Mouse (Mus musculus) megakaryocyte, embryonic 14.5 days (primary cell): ENCODE results near the gene Spag7. TPM values are rescaled to one million over a fixed set of nuclear protein-coding genes. Genes with fewer than 3 reads are reported as not detected.
A peak's percentile ranks its signal among the peaks of the same experiment; 100 is the strongest.

Source experiments
- H3K27me3 ChIP-seq: replicated peaks from 2 replicates; pipeline ENCODE3; 2012; ENCODE audit warnings: inconsistent platforms
- H3K36me3 ChIP-seq: replicated peaks from 2 replicates; pipeline ENCODE3; 2012; ENCODE audit warnings: low read length, inconsistent platforms, mixed read lengths
- H3K4me1 ChIP-seq: 2 replicates; pipeline ENCODE4 v1.6.1; 2012; ENCODE audit warnings: inconsistent platforms
- H3K4me3 ChIP-seq: replicated peaks from 2 replicates; pipeline ENCODE3; 2012; ENCODE audit warnings: moderate library complexity, mild to moderate bottlenecking, inconsistent platforms
- H3K9me3 ChIP-seq: 2 replicates; pipeline ENCODE4 v1.6.1; 2012; ENCODE audit warnings: inconsistent platforms
- FLI1 ChIP-seq: IDR thresholded peaks from 2 replicates; pipeline ENCODE4 v1.6.1; 2012; ENCODE audit warnings: low read length, inconsistent platforms, mixed read lengths
- GATA1 ChIP-seq: IDR thresholded peaks from 3 replicates; pipeline ENCODE4 v1.6.1; 2012; ENCODE audit warnings: mixed read lengths, low read length, inconsistent platforms, borderline replicate concordance
- polyA plus RNA-seq: library from polyadenylated mRNA; stranded (reverse); fragments of >175 nt; gene quantifications from 2 replicates; pipeline ENCODE4 v1.2.3, GENCODE M21; 2012; ENCODE audit warnings: low replicate concordance; ENCODE audit not compliant: insufficient read depth

The Spag7 gene
- polyA plus RNA-seq, 1 experiment, result 288 TPM

- Histone ChIP-seq H3K9me3 (no peaks in the 10 kb centered on the region), H3K4me3 (no peak overlapping the region), H3K27me3 (no peaks in the 10 kb centered on the region), H3K36me3 (peaks cover 91% of the 10 kb centered on the region), H3K4me1 (peaks cover 66% of the 10 kb centered on the region)
- no peak for TF ChIP-seq GATA1
- no peak for TF ChIP-seq FLI1
Observed at GRCm38 (mm10) chr11:70681897-70682581, 12.8 kb upstream of the Spag7 start.

- Histone ChIP-seq H3K9me3 (no peaks in the 10 kb centered on the region), H3K4me1 (peaks cover 62% of the 10 kb centered on the region), H3K27me3 (no peaks in the 10 kb centered on the region), H3K4me3 (no peak overlapping the region), H3K36me3 (peaks cover 98% of the 10 kb centered on the region)
- no peak for TF ChIP-seq GATA1
- TF ChIP-seq FLI1, result no peak
Observed at GRCm38 (mm10) chr11:70681170-70681569, 12.0 kb upstream of the Spag7 start.

DNA sequence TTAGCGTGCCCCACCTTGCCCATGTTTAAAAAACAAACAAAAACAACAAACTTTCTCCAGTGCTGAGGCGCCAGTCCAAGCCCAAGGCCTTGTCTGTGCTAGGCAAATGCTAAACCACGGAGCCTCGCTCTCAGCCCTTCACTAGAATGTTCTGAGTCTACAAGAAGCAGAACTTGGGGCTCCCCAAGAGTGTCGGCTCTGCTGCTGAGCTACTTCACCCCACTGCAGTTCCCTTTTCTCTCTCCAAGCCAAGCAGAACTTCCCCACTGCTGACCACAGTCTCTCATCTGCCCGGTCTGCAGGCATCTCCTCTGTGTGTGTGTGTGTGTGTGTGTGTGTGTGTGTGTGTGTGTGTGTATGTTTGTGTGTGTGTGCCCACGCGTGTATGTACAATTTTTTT lies 10.7 kb upstream of the Spag7 start:
- H3K36me3 ChIP-seq, result peaks cover 98% of the 10 kb centered on the region
- TF ChIP-seq FLI1, result no peak
- no peaks in the 10 kb centered on the region for H3K27me3 ChIP-seq
- H3K9me3 ChIP-seq, result no peaks in the 10 kb centered on the region
- H3K4me1 ChIP-seq, result peaks cover 55% of the 10 kb centered on the region
- H3K4me3 ChIP-seq, result no peak overlapping the region

DNA sequence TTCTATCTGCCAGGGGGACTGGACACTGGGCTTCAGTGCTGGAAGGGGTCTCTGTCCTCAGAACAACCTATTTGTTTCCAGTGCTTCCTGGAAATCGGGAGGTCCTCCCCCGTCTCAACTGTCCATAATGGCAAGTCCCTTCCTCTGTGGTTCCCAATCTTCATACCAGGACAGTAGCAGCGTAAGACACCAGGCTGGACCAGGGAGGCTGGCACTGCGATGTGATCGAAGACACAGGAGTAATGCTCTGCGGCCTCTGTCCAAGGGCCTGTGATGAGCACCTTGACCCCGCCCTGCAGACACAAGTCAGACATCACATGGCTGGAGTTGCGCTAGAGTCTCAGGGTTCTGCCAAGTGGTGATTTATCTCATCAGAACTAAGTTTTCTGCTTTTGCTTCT lies 10.1 kb upstream of the Spag7 start:
- Histone ChIP-seq H3K9me3 (no peaks in the 10 kb centered on the region), H3K36me3 (peaks cover 98% of the 10 kb centered on the region), H3K4me3 (peak overlapping the region; percentile 2), H3K4me1 (peaks cover 57% of the 10 kb centered on the region), H3K27me3 (no peaks in the 10 kb centered on the region)
- TF ChIP-seq FLI1, result no peak
- no peak for TF ChIP-seq GATA1

GRCm38 (mm10) chr11:70678576-70678975 lies 9.4 kb upstream of the Spag7 start:
- Histone ChIP-seq H3K4me3 (no peak overlapping the region), H3K9me3 (no peaks in the 10 kb centered on the region), H3K36me3 (peaks cover 98% of the 10 kb centered on the region), H3K4me1 (peaks cover 58% of the 10 kb centered on the region), H3K27me3 (no peaks in the 10 kb centered on the region)
- TF ChIP-seq GATA1 (no peak), FLI1 (no peak)

DNA sequence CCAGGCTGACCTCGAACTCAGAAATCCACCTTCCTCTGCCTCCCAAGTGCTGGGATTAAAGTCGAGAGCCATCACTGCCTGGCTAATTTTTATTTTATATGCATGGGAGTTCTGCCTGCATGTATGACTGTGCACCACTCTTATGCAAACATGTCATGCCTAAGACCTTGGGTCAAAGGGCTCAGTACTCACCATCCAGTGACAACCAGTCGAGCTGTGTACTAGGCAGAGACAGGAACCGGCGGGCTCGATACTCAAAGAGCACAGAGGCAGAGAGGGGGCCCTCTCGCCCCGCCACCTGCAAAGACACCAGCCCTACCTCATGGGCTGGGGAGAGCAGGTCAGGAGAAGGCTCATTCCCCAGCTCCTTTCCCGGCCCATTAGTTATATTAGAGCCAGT lies 8.9 kb upstream of the Spag7 start:
- peaks cover 95% of the 10 kb centered on the region for H3K36me3 ChIP-seq
- H3K9me3 ChIP-seq, result no peaks in the 10 kb centered on the region
- H3K27me3 ChIP-seq, result no peaks in the 10 kb centered on the region
- H3K4me3 ChIP-seq, result no peak overlapping the region
- no peak for TF ChIP-seq FLI1
- TF ChIP-seq GATA1, result no peak
- peaks cover 53% of the 10 kb centered on the region for H3K4me1 ChIP-seq

- no peaks in the 10 kb centered on the region for H3K9me3 ChIP-seq
- no peak overlapping the region for H3K4me3 ChIP-seq
- H3K4me1 ChIP-seq, result peaks cover 53% of the 10 kb centered on the region
- no peak for TF ChIP-seq FLI1
- TF ChIP-seq GATA1, result no peak
- H3K36me3 ChIP-seq, result peaks cover 89% of the 10 kb centered on the region
- no peaks in the 10 kb centered on the region for H3K27me3 ChIP-seq
Observed at GRCm38 (mm10) chr11:70674501-70674900, 5.3 kb upstream of the Spag7 start.

GRCm38 (mm10) chr11:70674014-70674413 lies 4.8 kb upstream of the Spag7 start:
- peaks cover 84% of the 10 kb centered on the region for H3K36me3 ChIP-seq
- TF ChIP-seq FLI1, result no peak
- TF ChIP-seq GATA1, result no peak
- no peaks in the 10 kb centered on the region for H3K27me3 ChIP-seq
- no peaks in the 10 kb centered on the region for H3K9me3 ChIP-seq
- H3K4me3 ChIP-seq, result no peak overlapping the region
- peaks cover 51% of the 10 kb centered on the region for H3K4me1 ChIP-seq

DNA sequence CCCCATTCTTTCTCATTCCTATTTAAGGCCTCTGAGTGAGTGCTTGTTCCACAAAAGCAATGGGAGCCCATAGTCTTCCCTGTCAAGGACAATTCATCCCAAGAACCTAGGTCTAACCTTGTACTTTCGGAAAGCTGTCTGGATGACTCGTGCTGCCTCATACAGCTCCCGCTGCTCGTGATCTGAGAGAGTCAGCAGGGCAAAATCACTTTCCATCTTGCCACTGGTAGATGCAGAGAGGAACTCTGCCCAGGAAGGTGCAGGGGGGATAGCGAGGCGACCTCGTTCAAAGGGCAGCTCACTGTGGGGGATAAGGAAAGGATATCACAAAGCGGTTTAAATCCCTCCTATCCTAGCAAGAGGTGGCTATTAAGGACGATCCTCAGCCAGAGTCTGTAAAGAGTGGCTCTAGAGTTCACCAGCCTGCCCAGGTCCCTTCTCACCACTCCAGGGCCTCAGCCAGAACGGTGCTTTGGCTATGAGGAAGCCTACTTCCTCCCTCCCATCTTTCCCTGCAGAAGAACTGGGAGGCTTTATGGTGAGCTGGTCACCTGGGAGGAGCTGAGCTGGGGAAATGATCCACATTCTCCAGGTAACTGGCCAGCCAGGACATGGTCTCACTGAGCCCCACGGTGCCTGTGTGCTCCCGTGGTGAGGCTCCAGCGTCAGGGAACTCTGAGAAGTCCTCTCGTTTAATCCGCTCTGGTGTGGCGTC lies 2.3 kb upstream of the Spag7 start:
- H3K36me3 ChIP-seq, result peaks cover 73% of the 10 kb centered on the region

DNA sequence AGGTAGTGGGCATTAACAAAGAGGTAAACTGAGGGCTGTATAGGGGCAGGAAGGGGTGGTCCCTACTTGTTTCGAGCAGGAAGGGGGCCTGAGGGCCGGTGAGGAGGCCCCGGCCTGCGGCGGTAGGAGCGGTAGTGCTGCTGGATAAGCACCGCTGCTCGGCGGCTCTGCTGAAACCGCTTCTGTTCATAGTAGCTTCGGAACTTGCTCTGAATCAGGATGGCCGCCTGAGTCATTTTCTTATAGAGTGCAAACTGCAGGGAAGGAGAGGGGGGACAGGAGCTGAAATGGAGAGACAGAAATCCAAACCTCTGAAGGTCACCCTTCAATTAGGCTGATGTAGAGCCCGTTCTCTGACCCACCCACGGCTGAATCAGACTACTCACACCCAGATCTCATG lies 1.3 kb upstream of the Spag7 start:
- peaks cover 67% of the 10 kb centered on the region for H3K4me1 ChIP-seq
- H3K9me3 ChIP-seq, result no peaks in the 10 kb centered on the region
- TF ChIP-seq FLI1 (no peak), GATA1 (no peak)
- H3K27me3 ChIP-seq, result no peaks in the 10 kb centered on the region
- peaks cover 73% of the 10 kb centered on the region for H3K36me3 ChIP-seq
- peak overlapping the region; percentile 97 for H3K4me3 ChIP-seq

More for the DNA sequence above, 2.3 kb upstream of the Spag7 start:
- Histone ChIP-seq H3K27me3 (no peaks in the 10 kb centered on the region), H3K9me3 (no peaks in the 10 kb centered on the region), H3K4me3 (no peak overlapping the region), H3K4me1 (peaks cover 65% of the 10 kb centered on the region)
- TF ChIP-seq FLI1 (no peak), GATA1 (no peak)
